Mouse (Mus musculus) c-Kit-positive CD71-positive TER-119-positive erythroid progenitor cells, embryonic 14.5 days (primary cell): Measurements from ENCODE around the gene Frmd7.

Source experiments
- DNase-seq: peaks from one replicate; pipeline ENCODE4 v3.0.0-alpha.2; 2013; ENCODE audit warnings: low spot score

The Frmd7 gene

GRCm38 (mm10) chrX:50863771-50864170 lies 78.7 kb downstream of the Frmd7 start:
- no peak for DNase-seq

- no peak for DNase-seq
These were observed 91.9 kb downstream of the Frmd7 start for GRCm38 (mm10) chrX:50850428-50851184.
